Mouse (Mus musculus) heart, embryonic 10.5 days (tissue): ENCODE measurements around the gene Gm45261. TPM values are rescaled to one million over a fixed set of nuclear protein-coding genes. Genes with fewer than 3 reads are reported as not detected.

Source experiments
- DNase-seq: peaks from one replicate; pipeline ENCODE4 v3.0.0-alpha.2; 2017; ENCODE audit warnings: low spot score
- H3K27ac ChIP-seq: fragments of 300-500 bp; sonication (generic); 2 replicates; pipeline ENCODE4 v1.5.1; 2016; ENCODE audit warnings: mild to moderate bottlenecking
- H3K27me3 ChIP-seq: fragments of 300-500 bp; sonication (generic); 2 replicates; pipeline ENCODE4 v1.6.1; 2016; ENCODE audit warnings: mild to moderate bottlenecking; ENCODE audit not compliant: poor library complexity, insufficient read depth, severe bottlenecking
- H3K36me3 ChIP-seq: fragments of 300-500 bp; sonication (generic); 2 replicates; pipeline ENCODE4 v1.6.1; 2016; ENCODE audit warnings: mild to moderate bottlenecking, moderate library complexity
- H3K4me1 ChIP-seq: fragments of 300-500 bp; sonication (generic); 2 replicates; pipeline ENCODE4 v1.6.1; 2016; ENCODE audit warnings: mild to moderate bottlenecking
- H3K4me3 ChIP-seq: fragments of 300-500 bp; sonication (generic); 2 replicates; pipeline ENCODE4 v1.5.1; 2016; ENCODE audit warnings: mild to moderate bottlenecking, moderate library complexity
- H3K9me3 ChIP-seq: fragments of 300-500 bp; sonication (generic); 2 replicates; pipeline ENCODE4 v1.6.1; 2016; ENCODE audit warnings: mild to moderate bottlenecking, moderate library complexity
- WGBS: fragments of 180-500 bp; shearing (Covaris S2); methylation state at CpG from one replicate; pipeline ENCODE4 v1.1.7; 2016; 5-methylcytosine and 5-hydroxymethylcytosine counted together
- polyA plus RNA-seq: library from polyadenylated mRNA; unstranded; fragments of >200 nt; fragmentation: Nextera tagmentation; extraction: Ambion mirVana; gene quantifications from 2 replicates; pipeline ENCODE4 v1.2.1, GENCODE M21; 2016

Gm45261 gene
- not detected in 2 replicates for polyA plus RNA-seq

GRCm38 (mm10) chr1:80461348-80461747, at the start of gene Gm45261:
Gene Gm45261, minus strand, starts transcription at chr1:80461448.
- no peaks in the 10 kb centered on the region for H3K36me3 ChIP-seq
- H3K4me1 ChIP-seq = no peaks in the 10 kb centered on the region
- H3K9me3 ChIP-seq = no peaks in the 10 kb centered on the region
- WGBS = 79% methylated on average over 6 of the region's 6 CpGs
- H3K27me3 ChIP-seq = no peaks in the 10 kb centered on the region
- no peak for DNase-seq
- H3K4me3 ChIP-seq = no peak within 1 kb of the TSS
- no peak within 1 kb of the TSS for H3K27ac ChIP-seq

DNA sequence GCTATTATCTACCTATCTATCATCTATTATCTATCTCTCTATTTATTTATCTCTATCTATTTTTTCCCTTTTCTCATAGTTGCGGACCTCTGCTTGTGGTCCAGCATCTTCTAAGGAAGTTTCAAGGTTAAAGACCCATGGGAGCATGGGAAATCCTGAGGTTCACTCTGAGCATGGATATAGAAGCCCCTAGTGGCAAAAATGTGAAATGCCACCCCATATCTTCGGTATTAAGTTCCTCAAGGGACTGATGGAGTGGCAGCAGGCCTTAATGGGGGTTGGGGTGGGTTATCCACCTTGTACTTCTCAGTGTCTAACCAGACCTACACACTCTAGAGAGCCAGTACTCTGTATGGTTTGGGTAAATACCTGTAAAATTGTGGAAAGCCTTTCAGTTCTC, 43.5 kb upstream of the Gm45261 start:
- 83% methylated on average over 2 of the region's 2 CpGs for WGBS
- Histone ChIP-seq H3K36me3 (no peaks in the 10 kb centered on the region), H3K4me1 (no peaks in the 10 kb centered on the region), H3K9me3 (no peaks in the 10 kb centered on the region), H3K27me3 (no peaks in the 10 kb centered on the region), H3K4me3 (no peak overlapping the region), H3K27ac (no peak overlapping the region)
- no peak for DNase-seq

- Histone ChIP-seq H3K4me1 (no peaks in the 10 kb centered on the region), H3K4me3 (no peak overlapping the region), H3K36me3 (no peaks in the 10 kb centered on the region), H3K27me3 (no peaks in the 10 kb centered on the region), H3K9me3 (no peaks in the 10 kb centered on the region), H3K27ac (no peak overlapping the region)
- WGBS = 81% methylated on average over 4 of the region's 4 CpGs
- no peak for DNase-seq
These were observed 42.8 kb upstream of the Gm45261 start for GRCm38 (mm10) chr1:80504081-80504480.

DNA sequence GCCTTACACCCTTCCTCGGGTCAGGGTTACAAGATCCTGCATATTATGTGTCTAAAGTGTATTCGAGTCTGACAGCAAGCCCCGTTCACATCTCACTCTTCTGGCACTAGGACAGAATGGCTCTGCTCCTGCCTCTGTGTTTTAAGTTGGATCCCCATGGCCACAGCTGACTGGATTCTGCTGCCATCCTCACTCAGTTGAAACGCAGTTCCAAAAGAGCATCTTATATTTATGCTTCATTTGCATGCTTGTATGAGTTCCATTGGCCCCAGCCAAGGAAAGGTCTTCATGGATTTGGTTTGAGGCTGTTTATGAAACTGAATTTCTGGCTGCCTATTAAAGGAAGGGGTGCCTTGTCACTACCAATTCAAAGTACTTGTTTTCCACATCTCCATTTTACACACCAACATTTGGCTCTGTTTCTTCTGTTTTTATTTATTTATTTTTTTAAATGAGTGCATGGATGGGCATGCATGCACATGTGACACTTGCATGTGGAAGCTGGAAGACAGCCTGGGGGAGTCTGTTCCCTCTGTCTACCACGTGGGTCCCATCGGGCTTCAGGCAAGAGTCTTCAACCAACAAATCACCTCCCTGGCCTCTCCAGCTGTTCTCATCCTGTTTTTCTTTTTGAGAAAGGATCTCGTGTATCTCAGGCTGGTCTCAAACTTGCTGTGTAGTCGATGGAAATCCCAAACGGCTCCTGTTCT, 41.4 kb upstream of the Gm45261 start:
- Histone ChIP-seq H3K4me3 (no peak overlapping the region), H3K27me3 (no peaks in the 10 kb centered on the region), H3K4me1 (no peaks in the 10 kb centered on the region), H3K36me3 (no peaks in the 10 kb centered on the region), H3K27ac (no peak overlapping the region), H3K9me3 (no peaks in the 10 kb centered on the region)
- 80% methylated on average over 9 of the region's 9 CpGs for WGBS
- no peak for DNase-seq

- Histone ChIP-seq H3K4me1 (no peaks in the 10 kb centered on the region), H3K4me3 (no peak overlapping the region), H3K9me3 (no peaks in the 10 kb centered on the region), H3K36me3 (no peaks in the 10 kb centered on the region), H3K27me3 (no peaks in the 10 kb centered on the region), H3K27ac (no peak overlapping the region)
- WGBS = 80% methylated on average over 7 of the region's 7 CpGs
- no peak for DNase-seq
These were observed 38.0 kb upstream of the Gm45261 start for GRCm38 (mm10) chr1:80499264-80499663.

DNA sequence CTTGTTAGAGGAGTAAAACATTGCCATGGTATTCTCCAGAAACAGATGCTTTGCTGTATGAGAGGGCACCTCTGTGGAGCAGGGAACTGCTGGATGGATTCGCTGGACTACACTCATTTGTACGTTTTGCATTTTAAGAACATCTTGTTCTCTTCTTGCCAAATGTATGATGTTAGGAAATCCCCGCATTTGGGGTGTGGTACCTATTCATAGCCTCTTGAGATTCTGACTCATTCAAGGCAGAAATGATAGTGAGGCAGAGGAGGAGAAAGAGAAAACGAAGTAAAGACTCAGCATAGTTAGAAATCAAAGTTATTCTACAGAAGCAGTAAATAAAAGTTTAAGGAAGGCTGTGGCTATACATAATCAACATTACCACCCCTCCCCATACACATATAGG, 35.1 kb upstream of the Gm45261 start:
- WGBS = 78% methylated on average over 4 of the region's 4 CpGs
- Histone ChIP-seq H3K27me3 (no peaks in the 10 kb centered on the region), H3K36me3 (no peaks in the 10 kb centered on the region), H3K27ac (no peak overlapping the region), H3K9me3 (no peaks in the 10 kb centered on the region), H3K4me3 (no peak overlapping the region), H3K4me1 (no peaks in the 10 kb centered on the region)
- no peak for DNase-seq

- H3K36me3 ChIP-seq = no peaks in the 10 kb centered on the region
- no peak overlapping the region for H3K27ac ChIP-seq
- WGBS = 81% methylated on average over 5 of the region's 5 CpGs
- H3K4me1 ChIP-seq = no peaks in the 10 kb centered on the region
- DNase-seq = no peak
- no peak overlapping the region for H3K4me3 ChIP-seq
- H3K9me3 ChIP-seq = no peaks in the 10 kb centered on the region
- no peaks in the 10 kb centered on the region for H3K27me3 ChIP-seq
These were observed 22.2 kb upstream of the Gm45261 start for GRCm38 (mm10) chr1:80483419-80483818.

DNA sequence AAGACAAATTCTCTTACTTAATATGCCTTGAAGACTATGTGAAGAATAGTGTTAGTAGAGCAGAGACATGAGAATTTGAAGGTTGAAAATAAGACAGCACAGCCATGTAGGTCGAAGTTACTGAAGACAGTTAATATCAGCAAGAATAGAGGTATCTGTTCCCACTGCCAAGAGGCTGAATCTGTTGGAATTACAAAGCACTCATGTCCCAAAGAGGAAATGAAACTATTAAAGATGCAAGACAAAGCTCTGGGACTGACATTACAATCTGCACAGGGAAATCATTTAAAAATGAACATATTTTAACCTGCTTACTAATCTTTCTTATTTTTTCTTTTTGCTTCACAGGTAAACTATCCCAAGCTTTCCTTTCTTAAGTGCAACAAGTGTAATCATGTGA, 13.7 kb upstream of the Gm45261 start:
- H3K36me3 ChIP-seq = no peaks in the 10 kb centered on the region
- H3K27ac ChIP-seq = no peak overlapping the region
- DNase-seq = no peak
- 63% methylated on average over 1 of the region's 1 CpGs for WGBS
- no peaks in the 10 kb centered on the region for H3K4me1 ChIP-seq
- H3K4me3 ChIP-seq = no peak overlapping the region
- H3K9me3 ChIP-seq = no peaks in the 10 kb centered on the region
- no peaks in the 10 kb centered on the region for H3K27me3 ChIP-seq

DNA sequence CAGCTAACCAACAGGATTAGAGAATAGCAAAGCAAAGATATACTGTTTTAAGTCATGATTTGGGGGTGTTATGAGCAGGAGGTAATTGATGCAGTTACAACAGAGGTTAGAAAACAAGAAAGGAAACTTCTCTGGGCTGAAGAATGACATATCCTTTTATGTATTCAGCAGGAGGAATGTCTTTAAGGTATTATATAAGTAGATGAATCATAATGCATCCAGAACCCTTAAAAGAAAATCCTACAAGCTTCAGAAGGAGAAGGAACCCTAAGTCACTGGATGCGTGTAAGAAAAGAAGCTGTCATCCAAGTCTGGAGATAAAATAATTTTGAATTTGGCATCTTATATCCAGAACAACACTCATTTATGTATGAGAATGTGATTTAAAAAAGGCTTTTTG, 11.1 kb upstream of the Gm45261 start:
- WGBS = 100% methylated on average over 1 of the region's 1 CpGs
- no peaks in the 10 kb centered on the region for H3K27me3 ChIP-seq
- no peaks in the 10 kb centered on the region for H3K9me3 ChIP-seq
- no peak overlapping the region for H3K4me3 ChIP-seq
- no peak for DNase-seq
- H3K4me1 ChIP-seq = no peaks in the 10 kb centered on the region
- H3K27ac ChIP-seq = no peak overlapping the region
- no peaks in the 10 kb centered on the region for H3K36me3 ChIP-seq

- Histone ChIP-seq H3K9me3 (no peaks in the 10 kb centered on the region), H3K4me3 (no peak overlapping the region), H3K36me3 (no peaks in the 10 kb centered on the region), H3K4me1 (no peaks in the 10 kb centered on the region), H3K27ac (no peak overlapping the region), H3K27me3 (no peaks in the 10 kb centered on the region)
- no peak for DNase-seq
- 83% methylated on average over 1 of the region's 1 CpGs for WGBS
These were observed 1.3 kb downstream of the Gm45261 start for GRCm38 (mm10) chr1:80459923-80460322.

DNA sequence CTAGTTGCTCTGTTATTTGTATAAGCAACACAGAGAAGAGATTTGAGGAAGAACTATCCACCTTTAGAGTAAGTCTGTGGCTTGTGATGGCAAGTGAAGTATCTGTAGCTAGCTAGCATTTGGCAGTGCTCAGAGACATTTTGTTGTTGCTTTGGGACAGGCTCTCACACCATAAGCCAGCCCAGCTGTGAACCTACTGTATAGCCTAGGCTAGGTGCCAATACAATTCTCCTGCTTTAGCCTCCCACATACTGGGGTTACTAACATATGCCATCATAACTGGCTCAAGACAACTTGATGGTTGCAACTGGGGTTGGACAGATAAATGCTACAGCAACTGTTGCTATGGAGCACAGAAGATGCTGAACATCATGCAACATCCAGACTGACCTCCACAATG, 1.8 kb downstream of the Gm45261 start:
- Histone ChIP-seq H3K9me3 (no peaks in the 10 kb centered on the region), H3K27ac (no peak overlapping the region), H3K4me3 (no peak overlapping the region), H3K4me1 (no peaks in the 10 kb centered on the region), H3K36me3 (no peaks in the 10 kb centered on the region), H3K27me3 (no peaks in the 10 kb centered on the region)
- no peak for DNase-seq

- Histone ChIP-seq H3K27ac (no peak overlapping the region), H3K4me3 (no peak overlapping the region), H3K9me3 (no peaks in the 10 kb centered on the region), H3K36me3 (no peaks in the 10 kb centered on the region), H3K27me3 (no peaks in the 10 kb centered on the region), H3K4me1 (no peaks in the 10 kb centered on the region)
- 76% methylated on average over 2 of the region's 2 CpGs for WGBS
- no peak for DNase-seq
These were observed 7.3 kb downstream of the Gm45261 start for GRCm38 (mm10) chr1:80453971-80454370.

DNA sequence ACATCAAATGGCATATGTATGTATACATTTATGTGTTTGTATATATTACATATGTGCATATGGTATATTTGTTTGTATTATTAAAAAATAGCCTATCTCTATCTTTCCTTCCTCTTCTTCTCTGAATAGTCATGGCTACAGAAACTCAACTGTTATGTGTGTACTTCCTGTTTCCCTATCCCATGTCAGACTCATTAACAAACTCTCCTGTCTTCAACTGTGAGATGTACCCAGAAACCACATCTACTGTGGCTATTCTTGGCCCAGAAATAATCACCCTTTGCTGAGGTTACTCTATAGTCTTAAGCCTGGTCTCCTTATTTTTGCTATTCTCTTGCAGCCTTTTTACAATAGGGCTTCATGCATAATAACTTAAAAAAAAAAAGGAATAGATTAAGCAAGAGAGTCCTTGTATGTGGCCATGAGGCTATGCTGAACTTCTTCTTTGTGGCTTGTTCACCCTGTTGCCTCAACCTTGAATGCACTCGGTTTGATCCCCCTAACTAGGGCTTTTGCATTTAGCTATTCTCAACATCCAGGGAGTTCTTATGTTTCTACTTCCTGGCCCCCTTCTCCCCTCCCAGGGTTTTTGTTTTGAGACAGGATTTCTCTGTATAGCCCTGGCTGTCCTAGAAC, 9.2 kb downstream of the Gm45261 start:
- Histone ChIP-seq H3K36me3 (no peaks in the 10 kb centered on the region), H3K27me3 (no peaks in the 10 kb centered on the region), H3K9me3 (no peaks in the 10 kb centered on the region), H3K27ac (no peak overlapping the region), H3K4me1 (no peaks in the 10 kb centered on the region), H3K4me3 (no peak overlapping the region)
- 80% methylated on average over 1 of the region's 1 CpGs for WGBS
- DNase-seq = no peak

- H3K27ac ChIP-seq = no peak overlapping the region
- H3K36me3 ChIP-seq = no peaks in the 10 kb centered on the region
- H3K4me3 ChIP-seq = no peak overlapping the region
- WGBS = 33% methylated on average over 1 of the region's 1 CpGs
- H3K9me3 ChIP-seq = no peaks in the 10 kb centered on the region
- no peak for DNase-seq
- no peaks in the 10 kb centered on the region for H3K27me3 ChIP-seq
- no peaks in the 10 kb centered on the region for H3K4me1 ChIP-seq
These were observed 13.7 kb downstream of the Gm45261 start for GRCm38 (mm10) chr1:80447554-80447953.
